Mouse (Mus musculus) mouse embryonic stem cell (cell line): ENCODE results near the gene Ephb2.

Experiments
- in situ Hi-C, 2 experiments: fragments of 300-500 bp; cut with MboI; formaldehyde crosslinking; loops; 1 replicate in 1 of 2; 3 replicates in 1 of 2; pipeline ENCODE4 v1.14.3; 2019 to 2020; ENCODE audit warnings: low sequenced_read_pairs in 2 of 2, low pct_unique_long_range_greater_than_20kb in 1 of 2, mixed read lengths in 1 of 2; ENCODE audit not compliant: unreplicated experiment in 1 of 2

Gene Ephb2

GRCm38 (mm10) chr4:136835621-136836386 lies at the start of gene Ephb2:
TSS of gene Ephb2 (minus strand) at chr4:136835988.
- in situ Hi-C loops: no loop called here

- in situ Hi-C loops: no loop called here
Observed at GRCm38 (mm10) chr4:136878601-136879000, 42.8 kb upstream of the Ephb2 start.

- in situ Hi-C loops: no loop called here
Observed at GRCm38 (mm10) chr4:136878171-136878570, 42.4 kb upstream of the Ephb2 start.

DNA sequence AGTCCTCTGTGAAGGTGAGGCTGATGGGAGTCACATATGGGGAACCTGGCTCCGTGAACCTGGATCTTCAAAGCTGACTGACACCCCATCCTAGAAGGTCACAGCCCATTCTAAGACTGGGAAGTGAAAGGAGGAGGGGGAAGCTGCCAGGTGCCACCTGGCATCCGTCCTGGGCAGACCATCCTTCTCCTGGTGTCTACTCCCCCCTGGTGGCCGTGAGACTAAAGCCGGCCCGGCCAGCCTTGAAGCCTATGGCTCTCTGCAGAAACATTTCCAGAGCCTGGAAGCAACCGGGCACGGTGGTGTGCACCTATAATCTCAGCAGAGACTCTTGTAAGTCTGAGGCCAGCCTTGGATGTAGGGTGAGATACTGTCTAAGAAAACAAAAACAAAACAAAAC lies 41.2 kb upstream of the Ephb2 start:
- in situ Hi-C loops: no loop called here

GRCm38 (mm10) chr4:136875012-136875411 lies 39.2 kb upstream of the Ephb2 start:
- in situ Hi-C loops: no loop called here

- in situ Hi-C loops: no loop called here
Observed at GRCm38 (mm10) chr4:136868371-136868770, 32.6 kb upstream of the Ephb2 start.

- in situ Hi-C loops: no loop called here
Observed at GRCm38 (mm10) chr4:136867690-136868345, 32.0 kb upstream of the Ephb2 start.

DNA sequence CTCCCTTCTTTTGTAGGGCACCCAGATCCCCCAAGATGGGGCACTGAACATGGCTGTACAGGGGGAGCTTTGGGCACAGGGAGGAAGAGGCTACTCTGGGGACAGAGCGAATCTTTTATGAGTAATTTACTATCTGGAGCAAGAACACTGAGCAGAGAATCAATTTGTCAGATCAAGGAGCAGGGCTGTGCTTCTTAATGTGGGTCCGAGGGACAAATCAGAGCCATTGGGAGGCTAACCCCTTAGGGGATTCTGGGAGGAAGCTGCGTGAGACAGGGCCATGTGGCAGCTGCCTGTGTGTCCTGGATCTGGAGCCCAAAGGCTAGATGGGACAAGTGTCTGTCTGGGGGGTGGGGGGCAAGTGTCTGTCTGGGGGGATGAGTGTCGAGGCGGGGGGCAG lies 29.7 kb upstream of the Ephb2 start:
- in situ Hi-C loops: no loop called here

- in situ Hi-C loops: no loop called here
Observed at GRCm38 (mm10) chr4:136864751-136865470, 29.1 kb upstream of the Ephb2 start.

DNA sequence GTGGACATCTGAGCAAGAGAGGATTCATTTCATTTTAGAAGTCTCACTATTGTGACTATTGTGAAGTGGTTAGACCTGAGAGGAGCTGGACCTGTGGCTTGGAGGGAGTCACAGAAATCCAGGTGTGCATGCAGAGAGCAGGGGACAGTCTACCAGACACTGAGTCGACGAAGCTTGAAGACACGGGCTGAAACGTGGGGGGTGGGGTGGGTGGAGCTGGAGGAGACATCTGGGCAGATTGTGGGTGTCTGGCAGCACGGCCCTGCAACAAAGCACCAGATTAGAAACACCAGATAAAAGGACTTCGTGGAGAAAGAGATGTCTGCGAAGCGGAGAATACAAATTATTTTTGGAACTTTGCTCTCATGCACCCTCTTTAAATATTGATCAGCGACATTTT lies 27.7 kb upstream of the Ephb2 start:
- in situ Hi-C loops: no loop called here

DNA sequence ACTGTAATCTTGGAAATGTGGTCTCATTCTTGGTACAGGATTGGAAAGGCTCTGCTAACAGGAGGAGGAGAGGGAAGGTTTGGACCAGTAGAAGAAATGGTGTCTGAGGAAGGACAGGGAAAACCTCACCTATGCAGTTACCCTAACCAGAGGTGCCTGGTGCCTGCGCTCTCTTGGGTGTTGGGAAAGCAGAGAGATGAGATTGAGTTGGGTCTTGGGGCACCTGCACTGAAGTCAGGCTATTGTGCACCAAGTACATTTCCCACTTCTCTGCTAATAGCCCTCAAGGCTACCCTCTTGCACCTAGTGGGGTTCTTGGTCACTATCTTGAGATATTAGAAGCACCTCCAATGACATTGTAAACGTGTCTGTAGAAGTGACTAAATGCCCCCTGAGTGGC lies 26.6 kb upstream of the Ephb2 start:
- in situ Hi-C loops: no loop called here

DNA sequence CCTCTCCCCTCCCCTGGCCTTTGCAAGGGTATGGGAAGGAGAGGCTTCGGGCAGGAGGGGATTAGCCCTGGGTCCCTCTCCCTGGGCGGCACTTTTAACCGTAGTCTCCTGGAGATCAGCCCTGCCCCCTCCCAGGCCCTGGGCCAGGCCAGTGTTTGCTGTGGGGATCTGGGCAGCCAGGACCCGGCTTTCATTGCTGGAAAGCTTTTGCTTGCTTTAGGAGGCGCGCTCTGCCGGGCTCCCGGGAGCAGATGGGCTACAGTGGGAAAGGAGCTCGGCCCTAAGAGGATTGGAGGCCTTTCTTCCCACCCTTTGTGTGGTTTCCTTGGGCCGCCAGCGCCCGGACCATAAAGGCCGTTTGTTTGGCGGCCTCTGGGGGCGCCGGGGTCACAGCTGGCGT lies 26.0 kb upstream of the Ephb2 start:
- in situ Hi-C loops: no loop called here

GRCm38 (mm10) chr4:136860022-136860421 lies 24.2 kb upstream of the Ephb2 start:
- in situ Hi-C loops: no loop called here

DNA sequence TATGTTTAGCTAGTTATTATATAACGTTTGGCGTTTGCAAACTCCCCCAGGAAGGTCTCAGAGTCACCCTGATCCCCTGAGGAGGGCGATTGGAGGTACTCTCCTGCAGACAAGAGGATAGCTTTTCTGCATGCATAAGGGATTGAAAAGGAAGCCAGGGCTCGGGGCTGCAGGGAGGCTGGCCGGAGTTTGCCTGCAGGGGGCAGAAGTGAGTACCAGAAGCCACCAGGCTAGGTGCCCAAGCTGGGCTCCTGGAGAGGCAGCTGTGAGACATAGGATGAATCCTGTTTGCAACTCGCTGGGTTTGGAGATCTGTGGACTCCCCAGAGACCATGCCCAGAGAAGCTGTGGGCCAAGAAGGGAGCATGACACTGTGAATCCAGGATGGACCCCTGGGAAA lies 19.3 kb upstream of the Ephb2 start:
- in situ Hi-C loops: no loop called here

DNA sequence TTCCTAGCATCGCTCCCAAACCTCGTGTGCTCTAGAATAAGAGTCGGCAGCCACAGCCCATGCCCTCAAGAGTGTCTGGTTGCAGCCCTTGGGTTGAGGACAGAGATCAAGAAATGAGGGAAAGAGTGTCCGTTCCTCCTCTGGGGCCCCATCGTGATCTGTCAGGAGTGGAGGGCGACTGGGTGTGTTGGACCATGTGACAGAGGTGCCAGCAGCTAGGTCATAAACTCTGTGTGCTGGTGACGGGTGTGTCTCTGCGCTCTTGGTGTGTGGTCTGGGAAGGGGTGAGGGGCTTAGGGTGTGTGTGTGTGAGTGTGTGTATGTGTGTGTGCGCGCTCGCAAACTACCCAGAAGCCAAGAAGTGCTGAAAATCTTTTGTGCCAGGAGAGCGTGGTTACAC lies 17.2 kb upstream of the Ephb2 start:
- in situ Hi-C loops: no loop called here

DNA sequence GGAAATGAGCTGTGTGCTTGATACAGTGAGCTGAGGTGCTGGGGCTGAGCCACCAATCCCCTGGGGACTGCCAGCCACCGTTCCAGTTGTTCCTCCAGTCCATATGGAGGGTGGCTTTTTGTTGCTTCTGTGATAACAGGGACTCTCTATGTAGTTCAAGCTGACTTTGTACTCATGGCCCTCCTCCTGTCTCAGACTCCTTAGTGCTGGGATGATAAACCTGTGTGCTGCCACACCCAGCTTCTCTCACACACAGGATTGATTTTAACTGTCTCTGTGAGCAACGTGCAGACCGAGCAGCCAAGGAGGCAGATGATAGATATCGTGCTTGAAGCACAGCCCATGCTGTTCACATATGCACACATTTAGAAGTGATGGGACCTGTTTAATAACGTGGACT lies 16.3 kb upstream of the Ephb2 start:
- in situ Hi-C loops: no loop called here

GRCm38 (mm10) chr4:136848565-136848964 lies 12.8 kb upstream of the Ephb2 start:
- in situ Hi-C loops: loop anchor here in 1 of 2 experiments (10.0 kb wide), 2 partner anchors 164 to 226 kb away; no protein-coding TSS in a partner anchor

- in situ Hi-C loops: loop anchor here in 1 of 2 experiments (10.0 kb wide), 2 partner anchors 162 to 228 kb away; no protein-coding TSS in a partner anchor
Observed at GRCm38 (mm10) chr4:136847166-136847565, 11.4 kb upstream of the Ephb2 start.

GRCm38 (mm10) chr4:136842802-136843201 lies 7.0 kb upstream of the Ephb2 start:
- in situ Hi-C loops: loop anchor here (5.0 to 10.0 kb wide), 3 partner anchors 158 to 232 kb away; no protein-coding TSS in a partner anchor
